Mouse (Mus musculus) E14TG2a.4 (cell line): ENCODE results near the gene Tfpi.

Experiments
- CTCF ChIP-seq: conservative IDR thresholded peaks from 2 replicates; pipeline ENCODE4 v1.5.1; 2014; ENCODE audit warnings: low read length
- NANOG ChIP-seq: IDR thresholded peaks from 2 replicates; pipeline ENCODE4 v1.6.1; 2014; ENCODE audit warnings: borderline replicate concordance, low read length, mixed read lengths
- POU5F1 ChIP-seq: IDR thresholded peaks from 2 replicates; pipeline ENCODE4 v1.6.1; 2014; ENCODE audit warnings: low read length, borderline replicate concordance

GRCm38 (mm10) chr2:84396557-84396956, 80.0 kb downstream of the Tfpi start:
- no peak for TF ChIP-seq CTCF
- no peak for TF ChIP-seq POU5F1
- no peak for TF ChIP-seq NANOG
